Mouse (Mus musculus): ENCODE data around the gene Ftl1-ps1.

The Ftl1-ps1 gene

DNA sequence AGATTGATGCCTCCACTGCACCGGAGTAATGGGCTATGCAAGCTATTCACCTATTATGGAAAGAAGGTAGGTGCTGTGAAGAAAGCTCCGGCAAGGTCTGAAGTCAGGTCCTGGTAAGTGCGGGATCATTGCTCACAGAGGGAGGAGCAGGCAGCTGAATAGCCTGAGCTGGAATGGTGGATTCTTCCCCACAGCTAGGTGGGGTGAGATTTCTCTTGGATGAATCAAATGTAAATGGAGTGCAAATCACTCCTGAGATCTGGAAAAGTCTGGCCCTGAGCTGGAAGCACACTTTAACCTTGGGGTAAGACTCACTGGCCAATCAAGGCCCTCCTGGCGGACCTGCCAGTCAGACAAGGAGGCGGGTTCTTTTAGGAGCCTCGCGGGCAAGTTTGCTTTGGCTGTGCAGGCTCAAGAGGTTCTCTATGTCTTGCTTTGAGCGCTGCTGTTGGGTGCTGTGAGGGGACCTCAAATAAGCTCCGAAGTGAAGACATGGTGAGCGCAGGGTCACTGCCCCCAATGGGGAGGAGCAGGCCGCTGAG lies at the start of gene Ftl1-ps1:
Gene Ftl1-ps1 (plus strand): TSS at position 397 of the 542 bp plus-strand sequence.
- no peak for TF ChIP-seq GATA4 (IDR thresholded peaks at IDR 0.05; ENCODE audit: insufficient replicate concordance, low read length)

DNA sequence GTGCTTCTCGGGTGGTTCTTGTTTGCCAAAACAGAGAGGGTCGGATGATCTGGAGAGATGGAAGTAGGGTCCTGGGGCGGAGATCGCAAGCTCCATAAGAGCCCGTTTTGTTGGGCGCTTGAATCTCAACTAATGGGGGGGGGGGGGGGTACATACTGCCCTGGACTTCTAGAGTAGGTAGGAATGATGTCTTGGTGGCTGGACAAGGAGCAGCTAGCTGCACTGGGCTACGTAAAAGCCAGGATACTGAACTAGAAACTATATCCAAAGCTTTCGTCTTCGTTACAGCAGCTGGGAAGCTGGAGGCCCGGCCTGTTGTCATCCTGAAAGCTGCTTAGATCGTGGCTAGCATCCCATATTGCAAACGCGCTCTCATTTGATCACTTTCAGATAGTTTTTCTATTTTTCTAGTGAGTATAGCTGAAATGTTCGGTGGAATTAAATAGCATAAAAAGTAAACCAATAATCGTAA lies 49.0 kb upstream of the Ftl1-ps1 start:
- TF ChIP-seq GATA4 (IDR thresholded peaks at IDR 0.05; ENCODE audit: insufficient replicate concordance, low read length) = no peak

DNA sequence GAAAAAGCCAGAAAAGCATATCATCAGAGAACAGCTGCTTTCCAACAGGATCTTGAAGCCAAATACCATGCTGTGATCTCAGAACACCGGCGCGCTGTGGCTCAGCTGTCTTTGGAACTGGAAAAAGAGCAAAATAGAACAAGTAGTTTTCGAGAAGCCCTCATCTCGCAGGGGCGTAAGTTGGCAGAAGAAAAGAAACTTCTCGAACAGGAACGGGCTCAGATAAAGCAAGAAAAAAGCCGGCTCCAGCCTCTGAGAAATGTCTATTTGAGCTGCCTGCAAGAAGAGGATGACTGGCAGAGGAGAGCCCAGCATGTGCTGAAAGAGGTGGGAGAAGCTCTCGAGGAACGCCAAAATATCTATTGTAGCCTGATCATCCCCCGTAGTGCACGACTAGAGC lies 43.0 kb upstream of the Ftl1-ps1 start:
- TF ChIP-seq GATA4 (IDR thresholded peaks at IDR 0.05; ENCODE audit: insufficient replicate concordance, low read length) = no peak

DNA sequence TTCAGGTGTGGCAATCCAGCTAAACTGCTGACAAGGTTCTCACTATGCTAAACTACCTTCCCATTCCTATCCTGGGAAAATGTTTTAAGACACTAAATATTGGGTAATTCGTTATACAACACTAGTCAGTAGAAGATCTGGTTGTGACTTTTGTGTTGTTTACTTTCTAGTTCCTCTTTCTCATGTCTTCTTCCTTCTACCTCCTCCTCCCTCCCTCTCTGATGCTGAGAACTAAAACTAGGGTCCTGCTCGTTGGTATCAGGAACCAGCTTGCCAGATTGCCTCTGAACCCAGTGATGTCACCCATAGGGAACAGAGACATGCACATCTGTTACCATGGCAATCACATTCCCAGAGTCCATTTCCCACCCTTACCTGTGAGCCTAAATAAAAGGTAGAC lies 37.3 kb upstream of the Ftl1-ps1 start:
- no peak for TF ChIP-seq GATA4 (IDR thresholded peaks at IDR 0.05; ENCODE audit: insufficient replicate concordance, low read length)

DNA sequence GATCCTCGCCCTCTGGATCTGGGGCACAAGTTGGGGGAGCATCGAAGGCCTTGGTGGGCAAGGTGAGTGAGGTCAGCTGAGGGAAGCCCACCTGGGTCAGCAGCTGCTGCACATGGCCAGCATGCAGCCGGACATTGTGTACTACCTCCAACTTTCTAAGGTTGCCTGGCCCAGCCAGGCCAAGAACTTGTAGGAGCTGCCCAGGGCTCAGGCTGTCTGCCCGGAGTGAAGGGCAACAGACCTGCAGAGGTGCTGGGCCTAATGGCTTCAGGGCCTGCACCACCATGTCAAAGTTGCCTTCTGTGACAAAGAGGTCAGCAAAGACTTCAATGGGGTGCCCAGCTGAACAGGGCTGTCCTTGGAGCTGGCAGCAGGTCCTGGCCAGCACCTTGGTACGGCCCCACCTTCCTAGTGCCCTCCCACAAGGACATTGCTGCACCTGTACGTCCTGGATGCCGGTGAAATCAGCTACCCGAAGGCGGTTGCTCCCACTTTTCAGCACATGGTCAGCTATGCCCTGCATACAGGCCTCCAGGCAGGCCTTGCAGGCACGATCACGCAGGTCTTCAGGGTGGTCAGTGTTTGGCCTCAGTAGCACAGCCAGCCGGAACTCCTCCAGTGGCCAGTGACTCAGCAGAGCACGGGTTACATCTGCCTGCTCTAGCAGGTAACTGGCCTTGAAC lies 36.2 kb upstream of the Ftl1-ps1 start:
- TF ChIP-seq GATA4 (IDR thresholded peaks at IDR 0.05; ENCODE audit: insufficient replicate concordance, low read length) = no peak

DNA sequence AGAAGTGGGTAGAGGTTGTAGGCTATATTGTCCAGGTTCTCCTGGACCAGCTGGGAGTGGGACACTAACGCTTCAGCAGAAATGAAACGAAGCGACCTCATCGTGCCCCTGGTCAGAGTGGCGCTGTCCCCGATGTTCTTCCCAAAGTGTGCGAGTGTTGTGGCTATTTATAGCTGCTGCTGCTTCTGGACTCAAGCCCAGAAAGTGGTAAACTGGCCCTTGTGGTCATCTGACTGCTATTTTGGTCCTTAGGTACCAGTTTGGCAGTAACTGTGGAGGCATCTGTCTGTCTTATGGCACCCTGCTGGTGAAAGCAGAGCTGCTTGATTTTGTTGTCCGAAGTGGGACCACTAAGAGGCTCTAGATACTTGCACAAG lies 35.6 kb upstream of the Ftl1-ps1 start, which contains the start of gene Lrrc14b:
Gene Lrrc14b (minus strand): TSS at position 147 of the 377 bp plus-strand sequence.
- TF ChIP-seq GATA4 (IDR thresholded peaks at IDR 0.05; ENCODE audit: insufficient replicate concordance, low read length) = no peak

DNA sequence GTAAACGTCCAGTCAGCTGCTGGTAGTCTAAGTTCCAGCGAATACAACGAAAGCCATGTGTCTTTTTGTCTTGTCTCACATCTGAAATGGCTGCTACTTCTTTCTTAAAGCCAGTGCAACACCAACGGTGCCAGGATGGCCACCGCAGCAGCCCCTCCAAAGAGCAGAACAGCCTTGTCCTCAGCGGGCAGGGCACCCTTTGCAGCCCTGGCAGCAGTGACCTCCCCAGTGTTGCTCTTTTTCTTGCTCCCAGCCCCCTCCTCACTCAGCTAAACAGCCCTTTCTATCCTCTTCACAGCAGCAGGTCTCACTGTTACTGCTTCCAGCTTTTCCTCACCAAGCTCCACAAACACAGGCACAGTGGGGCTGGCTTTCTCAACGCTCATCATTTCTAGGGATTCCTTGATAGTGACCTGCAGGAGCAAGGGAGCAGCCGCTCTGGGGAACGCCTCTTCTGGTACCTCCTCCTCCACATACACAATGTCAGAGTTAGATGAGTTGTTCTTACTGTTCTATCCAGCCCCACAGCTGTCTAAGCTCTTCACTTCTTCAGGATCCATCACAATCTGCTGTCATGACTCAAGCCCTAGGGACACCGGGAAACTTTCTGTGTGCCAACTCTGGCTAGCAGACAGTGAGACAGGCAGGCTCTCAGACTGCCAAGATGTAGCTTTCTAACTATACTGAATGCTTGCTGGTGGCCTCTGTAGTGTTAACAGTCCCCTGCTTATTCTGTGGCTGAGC lies 17.8 kb upstream of the Ftl1-ps1 start:
- TF ChIP-seq GATA4 (IDR thresholded peaks at IDR 0.05; ENCODE audit: insufficient replicate concordance, low read length) = no peak

DNA sequence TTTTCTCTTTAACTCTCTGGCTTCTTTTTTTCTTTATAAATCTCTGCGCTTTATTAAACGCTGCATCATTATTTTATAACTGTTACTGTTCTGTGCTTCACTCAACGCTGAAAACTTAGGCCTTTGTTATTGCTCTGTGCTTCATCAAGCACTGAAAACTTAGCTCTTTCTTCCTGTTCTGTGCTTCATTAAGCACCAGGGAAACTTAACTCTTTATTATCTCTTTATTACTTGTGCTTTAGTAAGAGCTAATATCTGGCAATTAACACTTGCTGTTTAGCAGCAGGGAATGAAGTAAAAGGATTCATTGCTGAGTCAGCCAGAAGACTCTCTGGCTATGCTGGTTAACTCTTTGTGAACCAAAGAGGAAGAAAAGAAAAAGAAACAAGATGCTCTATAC lies 17.2 kb upstream of the Ftl1-ps1 start:
- no peak for TF ChIP-seq GATA4 (IDR thresholded peaks at IDR 0.05; ENCODE audit: insufficient replicate concordance, low read length)

DNA sequence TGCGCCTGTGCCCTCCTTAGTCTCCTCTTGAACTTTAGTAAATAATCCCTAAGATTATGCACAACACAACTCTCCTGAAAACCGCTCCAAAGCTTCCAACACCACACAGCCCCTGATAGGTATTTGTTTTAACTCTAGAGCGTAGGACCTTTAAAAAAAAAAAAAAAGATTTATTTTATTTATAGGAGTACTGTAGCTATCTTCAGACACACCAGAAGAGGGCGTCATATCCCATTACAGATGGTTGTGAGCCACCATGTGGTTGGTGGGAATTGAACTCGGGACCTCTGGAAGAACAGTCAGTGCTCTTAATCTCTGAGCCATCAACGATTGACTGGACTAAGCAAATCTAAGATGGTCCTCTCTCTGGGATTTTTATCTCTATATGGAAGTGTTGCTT lies 9.8 kb upstream of the Ftl1-ps1 start:
- TF ChIP-seq GATA4 (IDR thresholded peaks at IDR 0.05; ENCODE audit: insufficient replicate concordance, low read length) = no peak

DNA sequence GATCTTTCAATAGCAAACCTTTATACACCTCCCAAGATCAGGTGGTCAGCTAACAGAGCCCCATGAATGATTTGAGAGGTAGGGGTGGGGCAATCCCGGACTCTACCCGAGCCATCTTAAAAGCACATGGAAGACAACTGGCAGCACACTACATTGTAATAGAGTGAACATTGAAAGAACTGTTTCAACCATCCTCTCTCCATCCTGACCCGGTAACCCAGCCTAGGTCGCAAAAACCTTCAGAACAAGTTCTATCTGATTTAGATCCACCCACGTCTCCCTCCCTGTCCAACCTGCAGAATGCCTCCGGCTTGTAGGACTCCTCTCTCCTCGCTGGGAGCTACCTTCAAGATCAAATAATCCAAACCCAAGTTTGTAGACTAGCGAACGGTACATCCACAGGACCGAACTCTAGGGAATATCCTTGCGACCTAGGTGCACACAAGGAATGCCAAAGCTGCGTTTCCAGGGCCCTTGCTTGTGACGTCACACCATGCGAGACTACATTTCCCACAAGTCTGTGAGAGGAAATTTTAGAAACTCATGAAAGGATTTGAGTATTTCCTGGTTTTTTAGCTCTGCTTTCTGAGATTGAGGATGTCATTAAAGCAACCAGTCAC lies 9.0 kb upstream of the Ftl1-ps1 start, which contains the start of gene Zfp72:
Gene Zfp72 (minus strand): TSS at position 466 of the 620 bp plus-strand sequence.
- no peak for TF ChIP-seq GATA4 (IDR thresholded peaks at IDR 0.05; ENCODE audit: insufficient replicate concordance, low read length)

DNA sequence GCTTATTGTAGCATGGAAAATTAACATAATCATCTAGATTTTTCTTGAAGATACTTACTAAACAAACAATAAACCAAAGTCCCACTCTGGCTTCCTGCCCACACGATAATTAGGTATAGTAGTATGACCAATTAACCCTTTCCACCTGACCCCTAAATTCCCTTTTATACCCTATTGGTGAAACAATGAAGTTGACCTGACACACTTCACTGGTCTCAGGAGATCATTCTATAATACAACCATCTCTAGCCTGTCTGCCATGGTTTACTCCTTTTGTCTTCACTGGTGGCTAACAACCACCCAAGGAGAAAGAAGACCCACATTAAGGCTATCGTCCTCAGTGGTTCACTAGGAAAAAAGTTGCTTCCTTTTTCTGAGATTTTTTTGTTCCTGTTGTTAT lies 8.3 kb upstream of the Ftl1-ps1 start:
- no peak for TF ChIP-seq GATA4 (IDR thresholded peaks at IDR 0.05; ENCODE audit: insufficient replicate concordance, low read length)

DNA sequence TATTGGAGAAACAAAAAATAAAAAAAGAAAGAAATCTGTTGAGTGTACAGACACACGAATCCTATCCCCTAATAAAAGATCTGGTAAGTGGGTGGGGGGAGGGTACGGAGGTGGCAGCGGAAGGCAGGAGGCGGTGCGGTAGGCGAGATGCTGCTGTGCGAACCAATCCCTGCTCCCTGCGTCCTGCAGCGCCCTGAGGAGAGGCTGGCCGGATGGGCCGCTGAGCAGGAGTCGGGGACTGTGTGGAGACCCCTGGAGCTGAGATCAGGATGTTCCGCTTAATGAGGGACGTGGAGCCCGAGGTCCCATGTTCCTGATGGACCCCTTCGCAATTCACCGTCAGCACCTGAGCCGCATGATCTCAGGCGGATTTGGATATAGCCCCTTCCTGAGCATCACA lies 40.4 kb downstream of the Ftl1-ps1 start:
- no peak for TF ChIP-seq GATA4 (IDR thresholded peaks at IDR 0.05; ENCODE audit: insufficient replicate concordance, low read length)
